Mouse (Mus musculus) CH12F3 (cell line): ENCODE measurements around the gene Fbxl4.
"Not testable (repeated sequence)": the region's sequence is repeated elsewhere in the genome, so short reads cannot be mapped to it uniquely, and the experiment has no call there.

Experiments used
- in situ Hi-C: fragments of 300-500 bp; cut with MboI; formaldehyde crosslinking; loops from 2 replicates; pipeline ENCODE4 v1.14.3; 2020; ENCODE audit warnings: low sequenced_read_pairs

Gene Fbxl4

DNA sequence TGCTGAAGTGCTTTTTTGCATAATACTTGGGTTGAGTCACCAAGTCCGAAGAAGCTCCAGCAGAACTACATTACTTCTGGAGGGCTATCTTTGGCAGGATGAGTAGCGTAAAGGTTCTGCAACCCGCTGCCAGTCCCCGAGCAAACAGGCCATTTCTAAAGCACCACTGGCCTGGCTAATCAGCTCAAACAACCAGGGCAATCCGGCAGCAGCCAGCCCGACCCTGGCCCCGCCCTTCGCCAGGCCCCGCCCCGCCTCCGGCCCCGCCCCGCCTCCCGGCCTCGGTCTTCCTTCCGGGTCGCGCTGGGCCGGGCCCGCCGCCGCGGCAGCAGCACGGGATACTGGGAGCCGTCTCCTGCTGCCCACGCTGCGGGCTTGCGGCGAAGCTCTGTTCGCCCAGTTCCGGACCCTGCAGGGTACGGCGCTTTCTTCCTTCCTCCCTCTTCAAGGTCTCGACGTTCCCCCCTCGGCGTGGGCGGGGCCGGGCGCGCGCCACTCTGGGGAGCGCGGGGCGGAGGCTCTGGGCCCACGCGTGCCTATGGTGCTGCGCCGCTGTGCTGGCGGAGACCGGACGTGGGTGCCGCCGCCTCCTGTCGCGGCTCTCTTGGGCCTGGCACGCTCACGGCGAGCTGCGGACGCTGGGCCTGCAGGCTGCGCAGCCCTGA, at the start of gene Fbxl4:
Gene Fbxl4 (plus strand): TSS at position 278 of the 665 bp plus-strand sequence.
- in situ Hi-C loops, result no loop called here

DNA sequence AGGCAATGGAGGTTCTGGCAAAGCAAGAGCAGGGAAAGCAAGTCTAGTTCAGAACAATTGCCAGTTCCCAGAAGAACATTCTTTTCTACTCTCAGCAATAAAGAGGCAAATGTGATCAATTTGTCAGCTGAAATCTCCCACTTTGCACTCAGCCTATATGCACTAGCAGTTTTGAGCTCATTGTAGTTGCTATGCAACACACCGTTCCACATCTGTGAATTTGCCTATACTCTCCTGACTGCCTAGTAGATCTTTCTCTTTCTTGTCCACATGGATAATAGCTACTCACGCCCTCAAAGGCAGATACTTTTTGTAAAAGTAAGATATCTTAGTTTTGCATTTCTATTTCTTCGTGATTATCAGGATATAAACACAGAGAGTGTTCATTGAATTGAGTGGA, 42.8 kb upstream of the Fbxl4 start:
- in situ Hi-C loops, result no loop called here

DNA sequence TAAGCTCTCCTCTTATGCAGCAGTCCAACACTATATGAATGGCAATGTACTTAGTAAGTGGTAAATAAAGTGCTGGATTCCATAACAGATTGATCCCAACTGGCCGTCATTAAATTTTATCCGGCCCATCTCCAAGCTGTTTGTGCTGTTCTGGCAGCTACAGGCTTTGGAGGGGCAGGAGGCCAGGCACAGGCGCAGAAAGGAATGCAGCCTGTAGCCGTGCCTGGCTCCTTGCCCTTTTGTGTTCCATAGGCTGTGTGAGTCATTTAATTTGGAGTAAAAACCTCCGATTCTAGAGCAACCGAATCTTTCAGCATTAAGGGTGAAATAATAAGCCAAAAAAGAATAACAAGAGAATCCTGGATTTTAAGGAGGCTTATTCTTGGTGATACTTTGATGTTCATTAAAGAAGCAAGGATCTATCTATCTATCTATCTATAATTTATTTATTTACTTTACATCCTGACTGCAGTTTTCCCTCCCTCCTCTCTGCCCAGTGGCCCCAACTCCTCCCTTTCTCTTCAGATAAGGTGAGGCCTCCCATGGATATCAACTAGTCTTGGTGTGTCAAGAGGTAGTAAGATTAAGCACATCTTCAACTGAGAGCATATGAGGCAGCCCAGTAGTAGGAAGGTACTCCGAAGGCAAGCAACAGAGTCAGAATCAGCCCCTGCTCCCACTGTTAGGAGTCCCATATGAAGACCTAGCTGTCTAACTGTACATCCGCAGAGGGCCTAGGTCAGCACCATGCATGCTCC, 14.3 kb upstream of the Fbxl4 start:
- in situ Hi-C loops, result no loop called here

DNA sequence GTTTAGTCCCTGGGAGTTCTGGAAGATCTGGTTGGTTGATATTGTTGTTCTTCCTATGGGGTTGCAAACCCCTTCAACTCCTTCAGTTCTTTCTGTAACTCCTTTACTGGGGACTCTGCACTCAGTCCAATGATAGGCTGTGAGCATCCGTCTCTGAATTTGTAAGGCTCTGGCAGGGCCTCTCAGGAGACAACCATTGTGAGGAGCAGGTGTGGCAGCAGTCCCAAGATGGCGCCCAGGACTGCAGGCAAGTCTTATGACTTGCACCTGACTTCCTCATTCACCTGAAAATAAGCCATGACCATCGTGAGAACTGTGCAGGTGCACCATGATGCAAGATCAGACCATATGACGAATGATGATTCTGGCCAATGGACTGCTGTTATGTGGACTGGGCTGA, 8.3 kb upstream of the Fbxl4 start:
- in situ Hi-C loops, result not testable (repeated sequence)

DNA sequence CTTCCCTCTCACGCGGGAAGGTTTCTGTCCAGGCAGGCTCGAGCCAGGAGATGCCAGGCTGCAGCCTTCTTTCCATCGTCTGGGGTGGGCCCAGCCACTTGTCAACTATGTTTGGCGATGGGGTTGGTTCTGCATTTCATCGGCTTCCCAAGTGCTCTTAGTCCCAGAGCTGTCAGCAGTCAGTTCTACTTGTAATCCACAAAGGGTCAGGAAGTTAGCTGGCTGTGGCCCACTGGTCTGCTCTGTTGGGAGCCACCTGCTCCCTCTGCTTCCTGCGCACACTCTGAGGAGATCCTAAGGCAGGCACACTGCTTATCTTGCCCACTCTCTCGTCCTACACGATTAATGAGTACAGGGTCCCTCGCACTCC, 573 bp downstream of the Fbxl4 start:
- in situ Hi-C loops, result no loop called here

DNA sequence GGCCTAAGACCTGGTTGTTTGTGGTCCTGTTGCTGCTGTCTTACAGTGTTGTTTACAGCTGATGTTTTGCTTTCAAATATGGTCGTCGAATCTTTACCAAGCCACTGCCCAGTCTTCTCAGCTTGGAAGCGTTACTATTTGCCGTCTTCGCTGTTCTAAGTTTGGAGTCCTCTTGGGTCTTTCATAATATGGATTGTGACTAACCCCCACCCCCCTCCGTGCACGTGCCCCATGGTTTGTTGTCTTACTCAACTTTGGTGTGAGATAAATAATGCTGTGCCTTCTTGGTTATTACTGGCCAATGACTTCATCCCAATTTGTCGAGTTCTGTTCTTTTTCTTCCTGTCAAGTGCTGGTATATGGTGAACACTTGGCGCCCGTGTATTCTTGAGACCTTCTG, 1.1 kb downstream of the Fbxl4 start:
- in situ Hi-C loops, result no loop called here

DNA sequence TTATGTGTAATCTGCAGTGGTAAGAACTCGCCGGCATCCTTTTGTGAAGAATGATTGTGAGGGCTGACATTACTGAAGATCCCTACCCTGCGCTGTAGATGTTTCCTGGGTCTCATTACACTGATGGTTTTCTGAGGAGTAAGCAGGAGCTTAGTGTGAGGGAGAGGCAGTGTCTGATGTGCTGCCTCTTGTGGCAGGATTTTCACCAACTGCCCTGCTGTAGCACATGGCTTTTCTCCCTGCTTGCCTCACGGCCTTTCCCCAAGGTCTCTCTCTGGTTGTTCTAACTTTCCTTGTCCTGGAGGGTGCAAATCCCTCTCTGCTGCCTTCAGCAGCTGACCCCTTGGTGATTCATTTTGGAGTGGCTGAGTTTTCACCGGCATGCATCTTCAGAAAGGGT, 10.0 kb downstream of the Fbxl4 start:
- in situ Hi-C loops, result no loop called here

DNA sequence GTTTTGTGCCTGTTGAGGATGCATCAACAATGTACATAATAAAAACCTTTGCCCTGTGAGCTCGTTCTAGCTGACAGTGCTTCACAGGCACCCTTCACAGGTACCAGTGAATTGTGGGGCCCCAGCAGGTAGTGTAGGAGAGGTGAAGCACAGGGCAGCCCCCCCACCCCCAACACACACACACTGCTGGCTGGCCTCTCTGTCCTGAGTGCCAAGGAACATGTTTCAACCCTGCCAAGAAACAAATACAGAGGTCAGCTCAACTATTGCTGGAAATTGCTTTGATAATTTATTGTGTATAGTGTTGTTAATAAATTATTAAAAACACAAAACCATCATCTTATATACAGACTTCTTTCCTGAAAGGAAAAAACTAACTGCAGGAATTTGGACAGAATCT, 21.2 kb downstream of the Fbxl4 start:
- in situ Hi-C loops, result no loop called here

DNA sequence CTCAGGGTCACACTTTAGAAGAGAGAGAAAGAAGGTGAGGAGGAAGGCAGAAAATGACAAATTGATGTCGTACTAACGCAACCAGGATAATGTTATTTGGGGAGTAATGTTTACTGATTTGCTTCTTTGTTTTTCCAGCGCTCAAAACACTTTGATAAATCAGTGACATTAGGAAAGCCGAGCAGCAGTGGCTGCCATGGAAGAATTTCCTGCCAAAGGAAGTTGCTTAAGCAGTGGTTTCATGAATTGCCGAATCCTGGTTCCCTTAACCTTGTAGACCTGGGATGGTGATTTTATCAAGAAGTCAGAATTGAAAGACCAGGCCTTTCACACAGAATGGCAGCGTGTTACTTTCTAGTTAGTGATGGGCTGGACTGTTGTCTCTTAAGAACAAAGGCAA, 23.3 kb downstream of the Fbxl4 start:
- in situ Hi-C loops, result no loop called here

DNA sequence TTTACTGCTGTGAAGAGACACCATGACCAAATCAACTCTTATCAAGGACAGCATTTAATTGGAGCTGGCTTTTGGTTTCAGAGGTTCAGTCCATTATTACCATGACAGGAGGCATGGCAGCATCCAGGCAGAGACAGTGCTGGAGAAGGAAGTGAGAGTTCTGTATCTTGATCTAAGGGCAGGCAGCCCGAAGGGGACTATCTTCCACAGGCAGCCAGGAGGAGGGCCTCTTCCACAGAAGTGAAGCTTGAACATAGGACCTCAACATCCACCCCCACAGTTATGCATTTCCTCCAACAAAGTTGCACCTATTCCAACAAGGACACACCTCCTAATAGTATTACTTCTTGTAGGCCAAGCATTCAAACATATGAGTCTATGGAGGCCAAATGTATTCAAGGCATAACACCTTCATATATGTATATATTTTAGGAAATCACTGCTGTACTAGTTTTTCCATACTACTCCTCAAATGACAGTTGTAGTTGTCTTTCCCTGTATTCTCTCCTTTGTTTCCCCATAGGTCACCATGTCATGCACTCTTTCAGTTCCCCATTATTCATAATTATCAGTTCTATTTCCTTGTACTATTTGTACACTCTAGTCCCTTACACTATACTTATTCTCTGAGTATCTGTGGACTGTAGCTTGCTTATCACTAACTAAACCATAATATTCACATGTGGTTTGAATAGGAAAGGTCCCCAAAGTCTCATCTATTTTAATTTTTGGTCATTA, 26.4 kb downstream of the Fbxl4 start:
- in situ Hi-C loops, result no loop called here

DNA sequence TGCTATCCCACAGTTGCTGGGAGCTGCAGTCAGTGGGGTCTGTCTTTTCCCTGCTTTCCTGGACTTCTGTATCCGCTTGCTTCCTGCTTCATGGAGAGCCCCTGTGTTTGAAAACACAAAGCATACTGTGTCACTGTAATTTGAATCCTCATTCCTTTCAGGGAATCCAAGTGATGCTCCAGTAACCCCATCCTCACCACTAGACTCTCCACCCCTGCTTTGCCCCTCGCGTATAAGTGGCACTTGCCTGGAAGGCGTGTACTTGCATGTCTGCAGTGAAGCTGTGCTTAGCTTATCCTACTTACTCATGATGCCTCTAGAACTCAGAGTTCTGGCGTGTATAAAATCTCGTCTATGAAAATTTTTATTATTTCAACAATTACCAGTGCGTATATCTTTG, 32.7 kb downstream of the Fbxl4 start:
- in situ Hi-C loops, result no loop called here

DNA sequence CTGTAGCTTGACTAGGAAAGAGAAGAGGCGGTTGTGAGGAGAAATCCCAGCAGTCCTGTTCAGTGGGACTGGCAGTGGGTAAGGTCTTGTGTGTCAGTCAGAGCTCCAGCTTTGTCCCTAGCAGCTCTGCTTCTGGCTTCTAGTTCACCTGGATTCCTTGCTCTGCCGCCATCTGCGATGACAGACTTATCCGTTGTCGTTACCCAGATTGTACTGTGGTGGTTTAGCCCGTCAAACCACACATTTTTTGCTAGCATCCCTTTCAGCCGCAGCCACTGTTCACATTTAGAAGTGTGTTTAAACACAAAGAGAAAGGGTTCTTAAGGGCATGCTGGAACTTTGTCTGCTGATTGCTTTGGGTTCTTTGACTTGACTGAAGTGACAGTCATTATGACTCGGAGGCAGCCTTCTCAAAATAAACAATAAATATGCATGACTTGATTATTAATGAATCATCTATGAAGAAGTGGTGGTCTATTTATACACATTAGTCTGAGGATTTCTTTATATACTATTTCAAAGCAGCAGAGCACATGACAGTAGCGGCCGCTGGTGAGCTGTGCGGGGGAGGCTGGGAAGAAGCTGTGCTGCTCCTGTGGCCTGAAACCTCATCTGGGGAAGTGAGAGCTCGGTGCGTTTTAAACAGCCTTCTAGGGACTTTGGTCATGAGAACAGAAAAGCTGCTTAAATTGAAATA, 35.6 kb downstream of the Fbxl4 start:
- in situ Hi-C loops, result no loop called here

DNA sequence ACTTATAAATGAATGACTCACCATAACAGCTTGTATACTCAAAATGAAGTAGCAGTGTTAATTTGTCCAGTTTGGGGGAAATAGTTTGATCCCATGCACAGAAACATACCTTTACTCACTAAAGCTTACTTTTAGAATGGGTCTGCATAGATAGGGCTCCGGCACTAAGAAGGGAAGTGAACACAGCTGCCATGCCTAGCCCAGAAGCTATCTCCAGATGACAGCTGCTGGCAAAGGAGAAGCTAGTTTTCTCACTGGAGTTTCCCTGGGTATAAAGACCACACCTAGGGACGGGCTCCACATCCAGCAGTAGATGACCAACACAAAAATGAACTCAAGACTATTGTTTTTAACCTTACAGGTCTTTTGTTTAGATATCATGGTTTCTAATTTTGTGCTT, 38.1 kb downstream of the Fbxl4 start:
- in situ Hi-C loops, result no loop called here

DNA sequence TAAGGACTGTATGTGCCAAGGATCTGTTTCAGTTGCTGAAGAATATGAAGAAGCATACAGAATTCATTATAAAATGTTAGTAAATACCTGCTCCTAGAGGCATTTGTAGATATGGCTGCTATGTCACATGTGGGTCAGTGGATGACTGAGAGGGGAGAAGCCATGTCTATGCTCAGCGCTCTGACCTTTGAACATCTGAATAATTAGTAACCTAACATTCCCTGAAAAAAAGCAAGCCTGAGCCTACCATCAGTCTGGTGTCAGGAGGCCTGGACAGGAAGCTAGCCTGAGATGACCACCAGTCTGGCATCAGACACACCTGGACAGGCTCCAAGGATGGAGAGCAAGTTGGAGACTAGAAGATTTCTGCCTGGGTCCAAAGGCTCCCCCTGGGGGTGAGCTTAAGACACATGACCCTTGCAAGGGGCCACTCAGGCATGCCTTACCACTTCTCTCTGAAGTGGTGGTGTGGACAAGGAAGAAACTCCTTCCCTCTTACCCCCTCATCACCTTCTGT, 39.2 kb downstream of the Fbxl4 start:
- in situ Hi-C loops, result no loop called here

DNA sequence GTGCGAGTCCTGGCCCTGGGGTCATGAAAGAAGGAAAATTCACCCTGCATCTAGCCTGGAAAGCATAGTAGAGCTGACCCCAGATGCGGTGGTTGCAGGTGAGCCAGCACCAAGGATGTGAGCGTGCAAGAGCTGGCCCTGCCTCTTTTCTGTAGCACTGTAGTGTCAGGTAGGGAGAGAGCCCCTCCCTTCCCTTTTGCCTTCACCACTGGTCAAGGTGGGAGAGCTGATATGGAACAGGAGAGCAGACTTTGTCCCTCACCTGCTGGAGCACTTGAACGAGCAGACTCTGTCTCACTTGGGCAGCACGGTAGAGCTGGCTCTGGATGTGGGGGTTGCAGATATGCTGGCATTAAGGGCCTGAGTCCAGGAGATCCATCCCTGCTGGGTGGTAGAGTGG, 39.7 kb downstream of the Fbxl4 start:
- in situ Hi-C loops, result no loop called here

DNA sequence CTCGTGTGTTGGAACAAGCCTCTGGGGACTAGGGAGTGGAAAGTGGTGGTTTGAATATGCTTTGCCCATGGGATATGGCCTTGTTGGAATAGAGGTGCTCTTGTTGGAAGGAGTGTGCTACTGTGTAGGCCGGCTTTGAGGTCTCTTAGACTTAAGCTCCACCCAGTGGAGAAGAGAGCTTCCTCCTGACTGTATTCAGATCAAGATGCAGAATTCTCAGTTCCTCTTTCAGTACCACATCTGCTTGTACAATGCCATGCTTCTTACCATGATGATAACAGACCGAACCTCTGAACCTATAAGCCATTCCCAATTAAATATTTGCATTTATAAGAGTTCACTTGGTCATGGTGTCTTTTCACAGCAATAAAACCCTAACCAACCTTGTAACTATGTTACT, 44.7 kb downstream of the Fbxl4 start:
- in situ Hi-C loops, result loop anchor here (25.0 kb wide), 1 partner anchor 265 kb away; no protein-coding TSS in a partner anchor

DNA sequence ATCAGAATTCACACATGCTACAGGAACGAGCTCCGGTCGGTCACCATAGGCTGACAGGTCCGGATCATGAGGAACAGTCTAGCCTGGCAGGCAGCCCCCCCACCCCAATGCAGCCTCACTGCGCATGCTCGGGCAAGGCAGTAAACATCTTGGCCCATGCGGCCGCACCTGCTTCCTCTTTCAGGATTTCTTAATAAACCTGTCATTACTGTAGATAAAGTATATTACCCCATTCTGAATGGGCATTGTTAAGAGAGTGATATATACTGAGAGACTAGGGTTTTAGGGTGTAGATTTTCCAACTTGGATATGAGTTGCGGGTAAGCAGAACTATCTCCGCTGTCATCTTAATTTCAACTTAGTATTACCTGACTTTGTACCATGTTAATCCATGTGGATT, 45.6 kb downstream of the Fbxl4 start:
- in situ Hi-C loops, result loop anchor here (25.0 kb wide), 1 partner anchor 266 kb away; no protein-coding TSS in a partner anchor

DNA sequence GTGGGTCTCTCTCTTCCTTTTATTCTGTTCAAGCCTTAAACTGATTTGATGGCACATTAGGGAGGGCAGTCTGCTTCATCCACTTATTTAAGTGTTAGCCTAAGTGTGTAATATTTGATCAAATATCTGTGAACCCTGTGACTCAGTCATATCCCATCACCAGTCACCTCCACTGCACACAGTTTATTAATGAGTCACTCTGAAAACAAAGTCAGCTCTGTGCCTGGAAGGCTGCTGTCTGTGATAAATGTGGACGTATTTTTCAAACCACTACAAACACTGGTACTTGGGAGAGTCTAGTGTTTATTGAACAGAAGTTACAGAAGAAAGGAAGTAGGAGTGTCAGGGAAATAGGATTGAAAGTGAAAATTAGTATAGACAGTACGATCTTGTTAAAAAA, 63.3 kb downstream of the Fbxl4 start:
- in situ Hi-C loops, result loop anchor here (25.0 kb wide), 1 partner anchor 283 kb away; no protein-coding TSS in a partner anchor

DNA sequence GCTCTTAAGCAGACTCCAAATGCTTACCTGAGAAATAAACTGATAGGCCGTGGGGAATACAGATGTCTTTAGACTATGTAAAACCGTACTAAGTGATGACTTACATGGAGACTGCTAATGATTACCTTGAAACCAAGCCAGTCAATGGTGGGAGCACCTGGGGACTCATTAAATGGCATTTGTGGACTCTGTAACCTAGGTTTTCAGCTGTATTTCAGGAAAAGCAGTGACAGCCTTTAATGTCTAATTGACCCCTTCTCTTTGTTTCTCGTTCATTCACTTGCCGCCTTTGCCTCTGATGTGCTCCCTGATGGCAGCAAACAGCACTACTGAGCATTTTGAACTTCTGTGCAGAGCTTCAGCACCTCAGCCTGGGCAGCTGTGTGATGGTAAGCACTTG, 65.1 kb downstream of the Fbxl4 start:
- in situ Hi-C loops, result loop anchor here (25.0 kb wide), 1 partner anchor 285 kb away; no protein-coding TSS in a partner anchor

DNA sequence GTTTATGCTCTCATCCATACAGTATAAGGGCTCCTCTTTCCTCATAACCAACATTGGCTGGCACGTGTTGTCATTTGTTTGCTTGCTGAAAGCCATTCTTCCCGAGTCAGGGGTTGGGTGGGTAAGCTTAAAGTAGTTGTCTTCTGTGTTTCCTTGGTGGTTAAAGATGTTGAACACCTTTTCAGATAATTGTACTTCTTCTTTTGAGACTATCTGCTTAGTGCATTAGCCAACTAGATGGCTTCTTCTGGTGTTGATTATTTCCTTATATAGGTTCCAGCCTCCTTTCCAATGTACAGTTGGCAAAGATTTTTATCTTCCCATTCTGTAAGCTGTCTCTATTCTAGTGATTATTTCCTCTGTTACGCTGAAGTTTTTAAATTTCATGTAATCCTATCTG, 70.8 kb downstream of the Fbxl4 start:
- in situ Hi-C loops, result no loop called here

DNA sequence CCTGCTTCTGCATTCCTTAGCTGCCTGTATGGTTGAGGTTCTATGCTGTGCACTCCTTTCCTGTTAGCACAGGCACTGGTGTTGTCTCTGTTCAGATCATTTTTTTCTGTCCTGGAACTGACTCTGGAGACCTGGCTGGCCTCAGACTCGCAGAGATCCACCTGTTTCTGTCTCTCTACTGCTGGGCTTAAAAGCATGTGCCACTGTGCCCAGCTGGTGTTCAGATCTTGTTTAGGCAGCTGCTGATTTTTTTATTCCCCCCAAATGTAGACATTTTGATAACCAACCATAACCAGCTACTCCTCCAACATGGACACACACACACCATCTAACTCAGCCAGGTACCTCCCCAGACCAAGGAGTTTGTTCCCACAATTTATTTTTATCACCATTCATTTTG, 112.2 kb downstream of the Fbxl4 start:
- in situ Hi-C loops, result no loop called here
